Mouse (Mus musculus) frontal cortex, postnatal 36 days (tissue): ENCODE results near the gene Kcnmb2.
A peak's percentile ranks its signal among the peaks of the same experiment; 100 is the strongest.

Experiments
- DNase-seq, 2 experiments: peaks; one replicate each; pipeline ENCODE4 v3.0.0; 2022; ENCODE audit warnings: low spot score in 2 of 2

Gene Kcnmb2

DNA sequence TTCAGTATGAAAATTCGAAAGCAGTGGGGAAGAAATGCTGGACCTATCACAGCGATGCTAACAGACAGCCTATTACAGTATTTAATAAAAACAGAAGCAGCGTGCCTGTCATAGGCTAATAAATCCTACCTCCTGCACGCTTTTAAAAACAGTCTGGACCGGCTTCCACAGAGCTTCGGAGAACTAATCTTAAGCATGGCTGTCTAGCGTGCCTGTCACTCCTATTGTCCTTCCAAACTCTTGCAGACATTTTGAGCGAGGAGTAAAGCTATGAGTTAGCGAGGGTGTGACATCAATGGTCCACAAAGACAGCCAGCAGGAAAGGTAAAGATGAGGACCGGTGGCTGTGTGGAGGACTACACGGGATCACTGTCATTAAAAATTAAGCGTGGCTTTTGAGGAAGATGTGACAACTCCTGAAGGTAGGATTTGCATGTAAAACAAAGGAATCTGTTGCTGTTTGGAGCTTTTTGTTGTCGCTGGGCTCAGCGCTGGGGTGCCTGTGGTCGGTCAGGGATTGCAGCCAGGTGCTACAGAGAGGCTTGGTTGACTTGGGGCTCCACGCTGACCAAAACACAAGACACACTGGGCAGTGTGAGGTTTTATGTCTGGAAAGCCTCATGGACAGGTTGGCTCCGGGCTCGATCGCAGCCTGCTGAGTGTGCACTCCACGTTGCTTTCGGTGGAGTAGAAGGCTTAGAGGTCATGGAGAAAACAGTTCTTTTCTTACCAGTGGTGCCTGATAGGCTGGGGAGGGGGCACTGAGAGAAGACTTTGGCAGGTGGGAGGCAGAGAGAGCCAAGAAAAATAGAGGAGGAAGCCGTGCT, at the start of gene Kcnmb2:
Gene Kcnmb2, plus strand, starts transcription at position 4 of the 827 bp plus-strand sequence.
- DNase-seq: no peak

GRCm38 (mm10) chr3:31863522-31863921, 38.8 kb upstream of the Kcnmb2 start:
- DNase-seq: no peak

- no peak for DNase-seq
Measured at GRCm38 (mm10) chr3:31864070-31864469, 38.2 kb upstream of the Kcnmb2 start.

DNA sequence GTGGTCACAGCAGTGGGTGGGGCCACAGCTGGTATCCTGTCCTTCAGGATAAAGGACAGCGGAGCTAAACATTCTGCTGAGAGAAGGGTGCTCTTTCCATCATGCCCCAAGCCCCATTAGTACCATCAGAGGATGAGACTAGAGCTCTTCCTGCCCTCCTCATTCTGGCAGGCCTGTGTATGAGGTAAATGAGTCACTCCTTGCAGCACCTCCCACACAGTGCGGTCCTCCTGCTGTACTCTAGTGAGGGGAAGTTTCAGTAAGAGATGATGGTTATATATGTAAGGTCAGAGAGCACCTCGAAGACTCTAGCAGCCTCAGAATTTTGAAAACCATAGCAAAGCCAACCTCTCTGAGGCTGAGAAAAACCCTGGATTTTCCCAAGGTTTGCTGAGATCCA, 30.8 kb upstream of the Kcnmb2 start:
- DNase-seq: peak; percentile 38 to 40

DNA sequence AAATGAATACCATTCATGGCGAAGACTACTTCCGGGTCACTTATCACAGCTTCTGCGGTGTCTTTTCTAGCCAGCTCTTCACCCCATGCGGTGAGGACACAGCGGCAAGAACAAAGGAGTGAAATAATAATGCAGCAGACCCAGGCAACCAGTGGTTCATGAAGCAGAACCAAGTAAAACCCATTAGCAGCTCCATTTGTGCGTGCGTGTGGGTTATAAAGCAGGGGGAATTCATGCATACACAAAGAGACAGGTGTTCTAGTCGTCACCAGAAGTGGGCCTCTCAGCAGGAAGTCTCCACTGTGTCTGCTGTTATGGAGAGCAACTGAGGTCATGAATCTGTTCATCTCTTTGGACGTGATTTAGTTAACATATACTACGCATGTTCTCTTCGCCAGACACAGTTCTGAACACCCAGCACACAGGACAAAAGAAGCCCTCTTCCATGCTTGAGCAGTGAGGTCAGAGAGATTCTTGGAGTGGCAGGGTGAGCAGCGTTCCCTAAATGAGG, 19.6 kb upstream of the Kcnmb2 start:
- no peak for DNase-seq

GRCm38 (mm10) chr3:31892653-31893052, 9.7 kb upstream of the Kcnmb2 start:
- DNase-seq: no peak

DNA sequence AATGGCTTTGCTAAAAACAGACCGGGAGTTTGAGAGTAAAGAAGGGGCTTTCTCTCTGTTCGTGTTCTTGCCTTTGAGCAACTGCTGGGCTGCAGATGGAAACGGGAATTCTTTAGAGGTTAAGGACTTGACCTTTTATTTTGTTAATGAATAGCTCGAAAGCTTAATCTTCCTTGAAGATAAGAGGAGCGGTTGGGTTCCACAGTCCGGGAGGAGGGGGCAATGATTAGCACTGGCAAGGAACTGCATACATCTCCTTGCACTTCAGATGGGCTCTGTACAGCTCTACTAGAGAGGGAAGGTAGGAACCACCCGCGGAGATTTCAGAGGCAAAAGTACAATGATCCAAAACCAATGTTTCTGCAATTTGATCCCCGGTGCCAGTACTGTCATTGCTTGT, 1.2 kb downstream of the Kcnmb2 start:
- DNase-seq: no peak

GRCm38 (mm10) chr3:31904156-31904555, 1.8 kb downstream of the Kcnmb2 start:
- DNase-seq: no peak

- no peak for DNase-seq
Measured at GRCm38 (mm10) chr3:31911168-31911567, 8.9 kb downstream of the Kcnmb2 start.

DNA sequence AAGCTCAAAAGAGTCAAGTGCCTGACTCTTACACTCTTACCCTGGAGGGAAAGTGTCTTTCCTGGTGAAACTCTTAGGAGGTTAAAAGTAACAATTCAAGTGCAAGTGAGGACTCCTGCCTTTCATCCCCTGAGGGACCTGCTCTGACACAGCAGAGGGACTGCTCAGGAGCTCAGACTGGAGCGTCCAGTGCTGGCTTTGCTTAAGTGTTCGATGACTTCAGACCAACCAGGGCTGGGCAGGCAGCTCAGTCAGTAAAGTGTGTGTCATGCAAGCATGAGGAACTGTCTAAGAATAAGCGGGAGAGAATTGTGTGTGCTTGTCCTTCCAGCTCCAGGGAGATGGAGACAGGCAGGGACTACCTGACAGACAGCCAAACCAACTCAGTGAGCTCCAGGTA, 9.4 kb downstream of the Kcnmb2 start:
- no peak for DNase-seq

DNA sequence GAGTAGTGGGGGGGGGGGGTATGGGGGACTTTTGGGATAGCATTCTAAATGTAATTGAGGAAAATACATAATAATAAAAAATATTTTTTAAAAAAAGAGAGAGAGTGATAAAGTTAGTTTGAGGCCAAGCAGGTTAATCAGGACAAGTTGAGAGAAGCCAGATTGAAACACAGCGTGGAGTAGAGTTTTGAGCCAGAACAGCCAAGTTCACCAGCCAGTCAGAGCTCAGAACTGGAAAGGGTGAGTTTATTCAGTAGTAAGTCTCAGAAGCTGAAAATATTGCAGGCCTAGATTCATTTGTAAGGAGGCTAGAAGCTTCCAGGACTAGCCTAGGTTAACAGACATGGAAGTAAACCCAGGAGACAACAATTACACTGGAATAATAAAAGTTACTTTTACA, 26.2 kb downstream of the Kcnmb2 start:
- DNase-seq: no peak

DNA sequence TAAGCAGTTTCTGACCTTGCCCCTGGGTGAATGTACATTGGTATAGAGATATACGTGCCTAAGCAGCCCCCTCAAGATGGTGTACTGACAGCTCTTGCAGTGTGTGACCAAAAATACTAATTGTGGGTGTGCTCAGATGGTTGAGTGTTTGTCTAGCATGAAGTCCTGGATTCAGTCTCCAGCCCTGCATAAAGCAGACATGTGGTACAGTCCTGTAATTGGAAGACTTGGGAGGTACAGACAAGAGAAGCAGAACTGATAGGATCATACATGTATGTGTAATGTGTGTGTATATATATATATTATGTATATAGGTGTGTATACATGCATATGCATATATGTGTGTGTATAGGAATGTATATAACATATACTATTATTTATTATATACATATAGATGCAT, 32.4 kb downstream of the Kcnmb2 start:
- no peak for DNase-seq

- DNase-seq: no peak
Measured at GRCm38 (mm10) chr3:31941478-31941877, 39.2 kb downstream of the Kcnmb2 start.

DNA sequence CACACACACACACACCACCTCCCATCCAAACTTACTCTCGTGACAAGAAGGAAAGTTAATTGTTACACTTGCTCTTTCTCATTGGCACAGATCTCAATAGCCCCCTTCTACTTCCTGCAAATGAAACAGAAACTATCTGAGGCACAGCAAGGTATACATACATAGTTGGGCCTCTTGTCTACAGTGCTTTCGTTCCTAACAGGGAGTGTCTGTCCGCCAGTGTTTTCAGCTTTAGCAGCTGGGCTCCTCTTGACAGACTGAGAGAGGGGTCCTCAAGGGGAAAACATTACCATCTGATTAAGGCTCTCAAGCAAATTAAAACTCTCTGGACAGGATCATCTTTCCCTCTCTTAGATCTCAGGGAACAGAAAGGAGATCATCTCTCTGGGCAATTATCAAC, 51.9 kb downstream of the Kcnmb2 start:
- no peak for DNase-seq

- DNase-seq: no peak
Measured at GRCm38 (mm10) chr3:31955004-31955403, 52.7 kb downstream of the Kcnmb2 start.

- no peak for DNase-seq
Measured at GRCm38 (mm10) chr3:31959821-31960220, 57.5 kb downstream of the Kcnmb2 start.

GRCm38 (mm10) chr3:31961175-31961574, 58.9 kb downstream of the Kcnmb2 start:
- no peak for DNase-seq

- DNase-seq: no peak
Measured at GRCm38 (mm10) chr3:31963076-31963475, 60.8 kb downstream of the Kcnmb2 start.

DNA sequence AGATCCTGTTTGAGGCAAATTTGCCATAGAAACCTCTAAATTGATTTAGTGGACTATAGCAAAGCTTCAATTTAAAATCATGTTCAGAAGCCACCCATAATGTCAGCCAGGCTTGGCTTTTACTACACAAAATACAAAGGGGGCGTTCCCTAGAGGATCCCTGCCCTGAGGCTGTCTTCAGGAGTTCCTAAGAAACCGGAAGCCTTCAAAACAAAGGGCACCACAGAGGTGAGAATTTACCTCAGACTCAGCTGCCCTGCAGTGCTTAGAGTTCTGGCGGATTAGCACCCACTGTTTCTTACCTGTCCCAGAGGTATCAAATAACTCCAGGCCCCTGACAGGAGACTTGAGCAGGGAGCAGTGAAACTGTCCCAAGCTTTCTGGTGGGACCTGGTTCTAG, 77.4 kb downstream of the Kcnmb2 start:
- DNase-seq: no peak

GRCm38 (mm10) chr3:31982444-31982843, 80.1 kb downstream of the Kcnmb2 start:
- no peak for DNase-seq

DNA sequence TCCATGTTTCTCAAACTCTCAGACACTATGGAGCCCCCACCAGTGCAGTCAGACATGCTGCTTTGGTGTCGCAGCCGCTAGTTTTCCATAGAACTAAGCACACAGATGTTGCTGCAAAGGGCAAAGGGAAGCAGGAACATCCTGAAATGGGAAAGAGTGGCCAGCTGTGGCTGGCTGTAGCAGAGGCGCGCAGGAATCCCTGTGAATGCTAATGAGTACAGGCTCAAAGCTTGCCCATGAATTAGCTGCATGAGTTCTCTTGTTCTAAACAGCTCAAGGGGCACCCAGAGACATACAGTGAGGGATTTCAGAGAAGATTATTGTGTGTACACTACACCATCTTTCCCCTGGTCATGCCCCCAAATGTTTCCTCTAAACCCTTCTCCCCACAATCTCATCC, 82.8 kb downstream of the Kcnmb2 start:
- DNase-seq: no peak

DNA sequence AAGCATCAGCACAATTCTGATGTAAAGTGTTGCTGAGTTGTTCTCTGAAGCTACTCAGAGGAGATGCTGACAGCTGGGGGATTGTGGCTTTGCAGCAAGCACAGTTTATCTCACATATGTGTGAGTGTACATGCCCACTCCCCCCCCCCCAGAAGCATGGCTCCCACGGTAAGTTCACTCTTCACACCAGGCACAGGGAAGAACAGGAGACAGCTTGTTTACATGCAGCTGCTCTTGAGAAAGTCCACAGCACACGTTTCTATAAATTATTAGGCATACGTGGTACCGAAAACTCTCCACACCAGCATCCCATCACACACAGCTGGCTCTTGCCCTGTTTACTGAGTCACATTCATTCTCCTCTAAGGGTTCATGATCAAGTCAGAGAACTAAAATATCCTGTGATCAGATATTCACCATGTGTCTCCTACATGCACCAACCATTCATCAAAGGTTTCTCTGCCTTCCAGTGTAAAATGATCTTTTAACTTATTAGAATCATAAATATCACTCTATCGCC, 89.3 kb downstream of the Kcnmb2 start:
- DNase-seq: no peak

DNA sequence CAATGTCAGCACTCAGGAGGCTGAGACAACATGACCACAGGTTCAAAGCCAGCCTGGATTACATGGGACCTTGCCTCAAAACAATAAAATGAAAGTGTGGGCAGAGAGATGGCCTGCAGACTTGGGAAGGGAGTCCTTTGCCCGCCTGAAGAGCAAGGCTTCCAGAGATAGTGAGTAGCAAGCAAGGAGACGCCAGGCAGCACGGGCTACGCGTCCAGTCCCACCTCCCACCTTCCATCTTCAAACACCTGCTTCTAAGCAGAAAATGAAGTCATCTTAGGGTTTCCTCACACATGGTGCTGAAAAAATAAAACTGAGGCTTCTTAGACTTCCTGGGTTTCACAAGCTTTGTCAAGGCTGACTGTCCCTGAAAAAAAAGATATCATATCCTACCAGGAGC, 109.3 kb downstream of the Kcnmb2 start:
- no peak for DNase-seq
